Mouse (Mus musculus) monocyte, adult 5-6 weeks (primary cell): Measurements from ENCODE around the gene Hba-x. TPM values are rescaled to one million over a fixed set of nuclear protein-coding genes. Genes with fewer than 3 reads are reported as not detected.

Experiments
- ATAC-seq: fragments of 153-309, 156-312 bp; replicated peaks from 2 replicates; pipeline ENCODE4 v1.8.0; 2017; ENCODE audit warnings: mild to moderate bottlenecking; ENCODE audit not compliant: low TSS enrichment, insufficient number of reproducible peaks, severe bottlenecking, poor library complexity, low FRiP score
- total RNA-seq: library from RNA; stranded (forward); fragments of 200-1000, 200-491, 200-594 nt; gene quantifications from 3 replicates; pipeline ENCODE4 v1.2.3, GENCODE M21; 2017

Gene Hba-x
- total RNA-seq: not detected in 3 replicates

- ATAC-seq: no peak
These were observed at the start of gene Hba-x for GRCm38 (mm10) chr11:32276347-32276746. Gene Hba-x (plus strand): TSS chr11:32276400.

GRCm38 (mm10) chr11:32227041-32227440, 49.2 kb upstream of the Hba-x start:
- no peak for ATAC-seq

- no peak for ATAC-seq
These were observed 48.6 kb upstream of the Hba-x start for GRCm38 (mm10) chr11:32227555-32227954.

GRCm38 (mm10) chr11:32228292-32228845, 47.8 kb upstream of the Hba-x start:
- no peak for ATAC-seq

GRCm38 (mm10) chr11:32230220-32230619, 46.0 kb upstream of the Hba-x start:
- no peak for ATAC-seq

GRCm38 (mm10) chr11:32231125-32231524, 45.1 kb upstream of the Hba-x start:
- no peak for ATAC-seq

- no peak for ATAC-seq
These were observed 43.4 kb upstream of the Hba-x start for GRCm38 (mm10) chr11:32232848-32233247.

GRCm38 (mm10) chr11:32233895-32234294, 42.3 kb upstream of the Hba-x start:
- ATAC-seq: no peak

- ATAC-seq: no peak
These were observed 41.2 kb upstream of the Hba-x start for GRCm38 (mm10) chr11:32234816-32235485.

GRCm38 (mm10) chr11:32235646-32236045, 40.6 kb upstream of the Hba-x start:
- no peak for ATAC-seq

- ATAC-seq: no peak
These were observed 40.1 kb upstream of the Hba-x start for GRCm38 (mm10) chr11:32236132-32236531.

- no peak for ATAC-seq
These were observed 39.3 kb upstream of the Hba-x start for GRCm38 (mm10) chr11:32236712-32237410.

- ATAC-seq: no peak
These were observed 38.8 kb upstream of the Hba-x start for GRCm38 (mm10) chr11:32237411-32237795.

- ATAC-seq: peak; percentile 92
These were observed 37.9 kb upstream of the Hba-x start for GRCm38 (mm10) chr11:32238093-32238860.

- ATAC-seq: no peak
These were observed 34.8 kb upstream of the Hba-x start for GRCm38 (mm10) chr11:32241391-32241790.

GRCm38 (mm10) chr11:32242209-32242608, 34.0 kb upstream of the Hba-x start:
- ATAC-seq: no peak

GRCm38 (mm10) chr11:32243205-32243955, 32.8 kb upstream of the Hba-x start:
- no peak for ATAC-seq

GRCm38 (mm10) chr11:32244064-32244463, 32.1 kb upstream of the Hba-x start:
- no peak for ATAC-seq

- no peak for ATAC-seq
These were observed 31.6 kb upstream of the Hba-x start for GRCm38 (mm10) chr11:32244617-32245016.
